ENCODE assay signal across 35 mouse cellular contexts in the genomic region with DNA sequence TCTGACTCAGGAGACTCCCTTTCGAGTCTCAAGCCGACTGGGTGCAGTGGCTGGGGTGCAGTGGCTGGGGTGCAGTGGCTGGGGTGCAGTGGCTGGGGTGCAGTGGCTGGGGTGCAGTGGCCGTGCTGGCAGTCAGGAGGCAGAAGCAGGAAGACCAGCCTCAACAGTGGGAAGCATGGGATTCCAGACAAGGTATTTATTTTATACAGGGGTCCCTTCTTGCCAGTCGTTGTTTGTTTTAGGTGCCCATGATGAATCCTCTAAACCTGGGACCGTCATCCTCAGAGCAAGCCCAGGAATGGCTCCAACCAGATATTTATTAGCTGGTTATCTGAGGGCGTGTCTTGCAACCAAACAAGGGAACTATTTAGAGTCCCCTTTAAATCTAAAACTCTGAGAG. TPM values are rescaled to one million over a fixed set of nuclear protein-coding genes. Genes with fewer than 3 reads are reported as not detected.
DNase-seq lines count a peak whose midpoint lies in the region; ATAC-seq and TF ChIP-seq lines count a peak whose summit lies in the region.
"Had no signal": no experiment of that assay in that cellular context is flagged by ENCODE, and none has a peak within 500 bp of the region (broad histone marks: within the 10 kb centered on the region; RNA-seq: fewer than 3 reads in every experiment).

No protein-coding gene starts in this region.

- H3K27me3 ChIP-seq in heart, postnatal 0 days (ENCODE audit: control insufficient read depth, insufficient read depth, low read length), result no peaks in the 10 kb centered on the region
- H3K27me3 ChIP-seq in lung, postnatal 0 days (replicated peaks; ENCODE audit: insufficient read depth, low read length), result no peaks in the 10 kb centered on the region
- H3K27me3 ChIP-seq in forebrain, embryonic 11.5 days (ENCODE audit: control insufficient read depth, insufficient read depth, low read length), result no peaks in the 10 kb centered on the region
- H3K27me3 ChIP-seq: embryonic facial prominence, embryonic 12.5 days; hindbrain, embryonic 15.5 days; limb, embryonic 15.5 days; lung, embryonic 15.5 days; megakaryocyte, embryonic 14.5 days; neural tube, embryonic 12.5 days had no signal

- WGBS in heart, postnatal 0 days, result 72% methylated on average over 6 of the region's 6 CpGs
- 67% methylated on average over 6 of the region's 6 CpGs for WGBS in lung, postnatal 0 days
- WGBS in macrophage (ENCODE audit: missing documents), result 53% methylated on average over 6 of the region's 6 CpGs
- 83% methylated on average over 6 of the region's 6 CpGs for WGBS in forebrain, embryonic 11.5 days

- peak overlapping the region; percentile 96; the same call in 1 of the 2 replicates for H3K27ac ChIP-seq in heart, postnatal 0 days (ENCODE audit: low read depth)
- peak overlapping the region; percentile 6; the same call in 1 of the 2 replicates for H3K27ac ChIP-seq in lung, postnatal 0 days (ENCODE audit: low read length)
- H3K27ac ChIP-seq in macrophage, result 0 out of 2 replicates have a peak overlapping the region, but pooled peaks have one; percentile 2
- H3K27ac ChIP-seq in forebrain, embryonic 11.5 days (ENCODE audit: low read depth, low read length), result no peak overlapping the region
- H3K27ac ChIP-seq: embryonic facial prominence, embryonic 12.5 days; hindbrain, embryonic 10.5 days; hindbrain, embryonic 15.5 days; kidney, postnatal 0 days; limb, embryonic 10.5 days; limb, embryonic 15.5 days; liver, embryonic 14.5 days; midbrain, embryonic 12.5 days; neural tube, embryonic 12.5 days had no signal

- TF ChIP-seq EP300 in heart, postnatal 0 days (IDR thresholded peaks at IDR 0.05; ENCODE audit: low read depth), result no peak
- no peak for TF ChIP-seq EP300 in lung, postnatal 0 days (IDR thresholded peaks at IDR 0.05)

- no peaks in the 10 kb centered on the region for H3K36me3 ChIP-seq in heart, postnatal 0 days (replicated peaks; ENCODE audit: control insufficient read depth, insufficient read depth, low read length)
- H3K36me3 ChIP-seq in lung, postnatal 0 days (ENCODE audit: insufficient read depth, low read length), result 0 out of 2 replicates have a peak, but pooled peaks cover under 1% of the 10 kb centered on the region
- H3K36me3 ChIP-seq in macrophage (ENCODE audit: inconsistent target), result no peaks in the 10 kb centered on the region
- no peaks in the 10 kb centered on the region for H3K36me3 ChIP-seq in forebrain, embryonic 11.5 days (ENCODE audit: control insufficient read depth, insufficient read depth, low read length)
- H3K36me3 ChIP-seq: embryonic facial prominence, embryonic 12.5 days; hindbrain, embryonic 10.5 days; hindbrain, embryonic 15.5 days; limb, embryonic 10.5 days; limb, embryonic 15.5 days; lung, embryonic 15.5 days; midbrain, embryonic 12.5 days; neural tube, embryonic 12.5 days had no signal

- TF ChIP-seq CTCF in heart, postnatal 0 days (IDR thresholded peaks at IDR 0.05; ENCODE audit: low read depth), result no peak
- no peak for TF ChIP-seq CTCF in lung, postnatal 0 days (IDR thresholded peaks at IDR 0.05)

- H3K4me2 ChIP-seq in heart, postnatal 0 days (ENCODE audit: low read depth, low read length), result no peak overlapping the region
- H3K4me2 ChIP-seq in lung, postnatal 0 days (replicated peaks; ENCODE audit: low read depth, low read length), result no peak overlapping the region
- no peak overlapping the region for H3K4me2 ChIP-seq in forebrain, embryonic 11.5 days (ENCODE audit: low read depth, low read length, severe bottlenecking)
- H3K4me2 ChIP-seq: embryonic facial prominence, embryonic 12.5 days; hindbrain, embryonic 15.5 days; limb, embryonic 15.5 days; lung, embryonic 15.5 days; midbrain, embryonic 12.5 days; neural tube, embryonic 12.5 days had no signal

- no peaks in the 10 kb centered on the region for H3K9me3 ChIP-seq in heart, postnatal 0 days (replicated peaks; ENCODE audit: control insufficient read depth, low read length)
- H3K9me3 ChIP-seq in lung, postnatal 0 days (ENCODE audit: low read length), result no peaks in the 10 kb centered on the region
- H3K9me3 ChIP-seq in forebrain, embryonic 11.5 days (ENCODE audit: control insufficient read depth, low read length), result no peaks in the 10 kb centered on the region
- H3K9me3 ChIP-seq: embryonic facial prominence, embryonic 12.5 days; hindbrain, embryonic 10.5 days; hindbrain, embryonic 15.5 days; limb, embryonic 10.5 days; limb, embryonic 15.5 days; lung, embryonic 15.5 days; megakaryocyte, embryonic 14.5 days; midbrain, embryonic 12.5 days; neural tube, embryonic 12.5 days had no signal

- no peak overlapping the region for H3K4me3 ChIP-seq in heart, postnatal 0 days (ENCODE audit: low read depth, low read length)
- H3K4me3 ChIP-seq in lung, postnatal 0 days (ENCODE audit: low read depth, low read length), result no peak overlapping the region
- H3K4me3 ChIP-seq in macrophage (ENCODE audit: inconsistent target), result no peak overlapping the region
- no peak overlapping the region for H3K4me3 ChIP-seq in forebrain, embryonic 11.5 days (ENCODE audit: low read depth, low read length)
- H3K4me3 ChIP-seq: embryonic facial prominence, embryonic 12.5 days; hindbrain, embryonic 10.5 days; hindbrain, embryonic 15.5 days; limb, embryonic 10.5 days; limb, embryonic 15.5 days; lung, embryonic 15.5 days; megakaryocyte, embryonic 14.5 days; midbrain, embryonic 12.5 days; myocyte; neural tube, embryonic 12.5 days had no signal

- peaks cover 44% of the 10 kb centered on the region for H3K4me1 ChIP-seq in heart, postnatal 0 days (ENCODE audit: control insufficient read depth, insufficient read depth)
- H3K4me1 ChIP-seq in lung, postnatal 0 days (ENCODE audit: insufficient read depth, low read depth, low read length), result peaks cover 24% of the 10 kb centered on the region; the same call in 1 of the 2 replicates
- H3K4me1 ChIP-seq in forebrain, embryonic 11.5 days (replicated peaks; ENCODE audit: control insufficient read depth, insufficient read depth, low read length), result peaks cover 5% of the 10 kb centered on the region

- ATAC-seq in heart, postnatal 0 days (ENCODE audit: insufficient read depth, low read depth), result no peak
- ATAC-seq in lung, postnatal 0 days, result no peak
- no peak for ATAC-seq in forebrain, embryonic 11.5 days (replicated peaks; ENCODE audit: low FRiP score)
- ATAC-seq: forebrain, postnatal 0 days; inflammation-experienced regulatory T-cells, adult 6 months had no signal

- no peak overlapping the region for H3K9ac ChIP-seq in heart, postnatal 0 days (replicated peaks; ENCODE audit: low read depth, low read length)
- no peak overlapping the region for H3K9ac ChIP-seq in lung, postnatal 0 days (replicated peaks; ENCODE audit: low read depth)
- no peak overlapping the region for H3K9ac ChIP-seq in forebrain, embryonic 11.5 days (ENCODE audit: low read length)
- H3K9ac ChIP-seq: embryonic facial prominence, embryonic 12.5 days; forebrain, postnatal 0 days; hindbrain, embryonic 15.5 days; limb, embryonic 15.5 days; liver, embryonic 14.5 days; lung, embryonic 15.5 days; midbrain, embryonic 12.5 days; neural tube, embryonic 12.5 days had no signal

- H3K79me2 ChIP-seq in macrophage (ENCODE audit: inconsistent target), result peaks cover 14% of the 10 kb centered on the region

- DNase-seq in heart, postnatal 0 days (ENCODE audit: low spot score), result no peak
- no peak for DNase-seq in heart, postnatal 10 days
- no peak for DNase-seq in lung, postnatal 0 days (ENCODE audit: low spot score)
- no peak for DNase-seq in lung, adult 18-20 months
- DNase-seq in urinary bladder, postnatal 14 days (ENCODE audit: low spot score), result no peak
- no peak for DNase-seq in forebrain, embryonic 11.5 days (ENCODE audit: low spot score)
- DNase-seq: adrenal gland, postnatal 10 days; B cell, adult 2 months; cerebellum, adult 11-12 months; cerebellum, adult 9-11 months; embryo, embryonic 11 days; forebrain, postnatal 0 days; gastrocnemius, postnatal 10 days; layer of hippocampus, postnatal 36 days; lung, postnatal 36 days; right cerebral cortex, adult 18-20 months; thymus, postnatal 14 days had no signal

- intact Hi-C loops in heart, postnatal 10 days (cut with DNase I), result no loop called here

RNA-seq across cellular contexts. Expression of gene Txnip, which starts 4.2 kb away (rescaled TPM):
- total RNA-seq in heart, postnatal 0 days (2014; rRNA removed; ENCODE audit: low replicate concordance), result 1,058 and 1,196 TPM in 2 replicates
- polyA plus RNA-seq in heart, postnatal 0 days (2015; fragmentation: Nextera tagmentation; extraction: Ambion mirVana), result 332 and 600 TPM in 2 replicates
- total RNA-seq in heart, postnatal 10 days (2021), result 1,000 to 10,000 TPM in 1 of 2 experiments, 100 to 1,000 TPM in 1; 618 to 1,152 TPM
- 468 and 502 TPM in 2 replicates for polyA plus RNA-seq in lung, postnatal 0 days (2015; fragmentation: Nextera tagmentation; extraction: Ambion mirVana)
- total RNA-seq in macrophage (2018; cell fraction: chromatin; rRNA removed), result 100 to 1,000 TPM in 9 of 26 experiments, 10 to 100 TPM in 16, 1 to 10 TPM in 1; 8.8 to 741 (median 70.0) TPM
- 100 to 1,000 TPM in 16 of 26 experiments, 10 to 100 TPM in 10; 12.9 to 504 (median 163) TPM for total RNA-seq in macrophage (2018; cell fraction: cytosol; rRNA removed)
- total RNA-seq in macrophage (2018; cell fraction: nucleus; rRNA removed), result 100 to 1,000 TPM in 11 of 26 experiments, 10 to 100 TPM in 15; 14.5 to 587 (median 82.2) TPM
- 198 to 536 TPM (median 239 TPM) in 3 replicates for polyA plus RNA-seq in macrophage (2018)
- 45.5 and 46.3 TPM in 2 replicates for polyA plus RNA-seq in forebrain, embryonic 11.5 days (2014; fragmentation: Nextera tagmentation; extraction: Ambion mirVana)

RNA-seq across cellular contexts. Expression of gene Gm16253, which starts 23.2 kb away (rescaled TPM):
- not detected in 2 replicates for total RNA-seq in heart, postnatal 0 days (2014; rRNA removed; ENCODE audit: low replicate concordance)
- 1.1 and 1.2 TPM in 2 replicates for polyA plus RNA-seq in heart, postnatal 0 days (2015; fragmentation: Nextera tagmentation; extraction: Ambion mirVana)
- total RNA-seq in heart, postnatal 10 days (2021), result 1 to 10 TPM; 4.9 to 5.3 TPM
- polyA plus RNA-seq in lung, postnatal 0 days (2015; fragmentation: Nextera tagmentation; extraction: Ambion mirVana), result 0.73 and 0.78 TPM in 2 replicates
- total RNA-seq in macrophage (2018; cell fraction: chromatin; rRNA removed), result not detected
- total RNA-seq in macrophage (2018; cell fraction: cytosol; rRNA removed), result under 1 TPM in 8 of 26 experiments, not detected in 18; 0.19 to 0.52 (median 0.36) TPM
- total RNA-seq in macrophage (2018; cell fraction: nucleus; rRNA removed), result not detected
- polyA plus RNA-seq in macrophage (2018), result not detected in 3 replicates
- polyA plus RNA-seq in forebrain, embryonic 11.5 days (2014; fragmentation: Nextera tagmentation; extraction: Ambion mirVana), result 1.0 TPM in 1 of 2 replicates, not detected in the other
- total RNA-seq: forebrain, postnatal 0 days; granulocyte monocyte progenitor cell, adult 5-6 weeks; layer of hippocampus, postnatal 36 days; midbrain, postnatal 0 days had no signal
- polyA plus RNA-seq: forebrain, postnatal 0 days; kidney, postnatal 0 days; large intestine, adult 2 months; liver, embryonic 14.5 days; urinary bladder, adult 2 months had no signal

RNA-seq across cellular contexts. Expression of gene Hfe2, which starts 28.6 kb away (rescaled TPM):
- total RNA-seq in heart, postnatal 0 days (2014; rRNA removed; ENCODE audit: low replicate concordance), result 68.1 and 81.3 TPM in 2 replicates
- polyA plus RNA-seq in heart, postnatal 0 days (2015; fragmentation: Nextera tagmentation; extraction: Ambion mirVana), result 24.7 and 25.9 TPM in 2 replicates
- 100 to 1,000 TPM; 149 to 172 TPM for total RNA-seq in heart, postnatal 10 days (2021)
- 0.27 and 0.35 TPM in 2 replicates for polyA plus RNA-seq in lung, postnatal 0 days (2015; fragmentation: Nextera tagmentation; extraction: Ambion mirVana)
- total RNA-seq in macrophage (2018; cell fraction: chromatin; rRNA removed), result not detected
- not detected for total RNA-seq in macrophage (2018; cell fraction: cytosol; rRNA removed)
- total RNA-seq in macrophage (2018; cell fraction: nucleus; rRNA removed), result not detected
- polyA plus RNA-seq in macrophage (2018), result not detected in 3 replicates
- 0.69 and 0.77 TPM in 2 replicates for polyA plus RNA-seq in forebrain, embryonic 11.5 days (2014; fragmentation: Nextera tagmentation; extraction: Ambion mirVana)
- total RNA-seq: granulocyte monocyte progenitor cell, adult 5-6 weeks had no signal
- polyA plus RNA-seq: inflammation-experienced regulatory T-cells, adult 6 months had no signal

RNA-seq across cellular contexts. Expression of gene Polr3gl, which starts 40.4 kb away (rescaled TPM):
- total RNA-seq in heart, postnatal 0 days (2014; rRNA removed; ENCODE audit: low replicate concordance), result 10.3 and 13.1 TPM in 2 replicates
- polyA plus RNA-seq in heart, postnatal 0 days (2015; fragmentation: Nextera tagmentation; extraction: Ambion mirVana), result 37.1 and 38.7 TPM in 2 replicates
- total RNA-seq in heart, postnatal 10 days (2021), result 10 to 100 TPM; 24.3 to 30.9 TPM
- 36.7 and 43.2 TPM in 2 replicates for polyA plus RNA-seq in lung, postnatal 0 days (2015; fragmentation: Nextera tagmentation; extraction: Ambion mirVana)
- total RNA-seq in macrophage (2018; cell fraction: chromatin; rRNA removed), result 100 to 1,000 TPM in 4 of 26 experiments, 10 to 100 TPM in 22; 12.2 to 172 (median 71.1) TPM
- 10 to 100 TPM; 19.2 to 53.8 (median 30.2) TPM for total RNA-seq in macrophage (2018; cell fraction: cytosol; rRNA removed)
- total RNA-seq in macrophage (2018; cell fraction: nucleus; rRNA removed), result 10 to 100 TPM; 16.6 to 93.9 (median 44.1) TPM
- polyA plus RNA-seq in macrophage (2018), result 31.8 to 127 TPM (median 41.1 TPM) in 3 replicates
- 22.0 and 28.4 TPM in 2 replicates for polyA plus RNA-seq in forebrain, embryonic 11.5 days (2014; fragmentation: Nextera tagmentation; extraction: Ambion mirVana)

RNA-seq across cellular contexts. Expression of gene Ankrd34a, which starts 42.8 kb away (rescaled TPM):
- total RNA-seq in heart, postnatal 0 days (2014; rRNA removed; ENCODE audit: low replicate concordance), result 1.2 and 5.3 TPM in 2 replicates
- polyA plus RNA-seq in heart, postnatal 0 days (2015; fragmentation: Nextera tagmentation; extraction: Ambion mirVana), result 6.0 and 6.8 TPM in 2 replicates
- 1 to 10 TPM; 2.0 to 5.5 TPM for total RNA-seq in heart, postnatal 10 days (2021)
- 0.18 and 0.37 TPM in 2 replicates for polyA plus RNA-seq in lung, postnatal 0 days (2015; fragmentation: Nextera tagmentation; extraction: Ambion mirVana)
- under 1 TPM in 1 of 26 experiments, not detected in 25; 0.32 TPM for total RNA-seq in macrophage (2018; cell fraction: chromatin; rRNA removed)
- total RNA-seq in macrophage (2018; cell fraction: cytosol; rRNA removed), result under 1 TPM in 10 of 26 experiments, not detected in 16; 0.03 to 0.22 (median 0.09) TPM
- under 1 TPM in 2 of 26 experiments, not detected in 24; 0.29 to 0.31 TPM for total RNA-seq in macrophage (2018; cell fraction: nucleus; rRNA removed)
- 0.07 to 0.15 TPM in 2 of 3 replicates, not detected in the other for polyA plus RNA-seq in macrophage (2018)
- polyA plus RNA-seq in forebrain, embryonic 11.5 days (2014; fragmentation: Nextera tagmentation; extraction: Ambion mirVana), result 1.9 and 2.4 TPM in 2 replicates
- total RNA-seq: granulocyte monocyte progenitor cell, adult 5-6 weeks had no signal

Comparison
In these comparisons a context has a peak if more than half of its experiments do, and no peak if none do; other contexts are left out.
1. RNA of gene Hfe2, which starts 28.6 kb away (polyA plus RNA-seq): 24.7 to 25.9 TPM in heart, postnatal 0 days; 0.69 to 0.77 TPM in forebrain, embryonic 11.5 days, 0.27 to 0.35 TPM in lung, postnatal 0 days and not detected in macrophage; every median in the first group is over 10 times any median in the second.